Mouse (Mus musculus) thymus, postnatal 14 days (tissue): ENCODE measurements at regions not wholly inside any gene's neighbourhood (a gene's known extent, or its start where the extent isn't known, plus 50 kb on each side); places are given as distances from the start of the nearest gene placed in this dataset.
A peak's percentile ranks its signal among the peaks of the same experiment; 100 is the strongest.

ENCODE experiments used
- DNase-seq: peaks from one replicate; pipeline ENCODE4 v3.0.0; 2021

DNA sequence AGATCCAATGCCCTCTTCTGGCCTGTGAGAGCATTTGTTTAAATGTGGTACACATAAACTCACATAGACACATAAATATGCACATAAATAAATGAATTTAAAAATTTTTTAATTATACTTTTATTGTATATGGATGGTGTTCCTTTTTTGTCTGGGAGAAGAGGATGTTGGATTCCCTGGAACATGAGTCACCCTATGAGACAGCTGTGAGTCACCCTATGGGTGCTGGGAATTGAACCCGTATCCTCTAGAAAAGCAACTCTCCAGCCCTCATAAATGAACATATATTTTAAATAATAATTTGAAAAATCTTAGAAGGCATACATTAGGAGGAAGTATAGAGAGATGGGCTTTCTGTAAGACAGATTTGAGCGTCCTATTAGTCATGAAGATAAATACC lies 76.1 kb upstream of the Dynlt3 start:
- no peak for DNase-seq

DNA sequence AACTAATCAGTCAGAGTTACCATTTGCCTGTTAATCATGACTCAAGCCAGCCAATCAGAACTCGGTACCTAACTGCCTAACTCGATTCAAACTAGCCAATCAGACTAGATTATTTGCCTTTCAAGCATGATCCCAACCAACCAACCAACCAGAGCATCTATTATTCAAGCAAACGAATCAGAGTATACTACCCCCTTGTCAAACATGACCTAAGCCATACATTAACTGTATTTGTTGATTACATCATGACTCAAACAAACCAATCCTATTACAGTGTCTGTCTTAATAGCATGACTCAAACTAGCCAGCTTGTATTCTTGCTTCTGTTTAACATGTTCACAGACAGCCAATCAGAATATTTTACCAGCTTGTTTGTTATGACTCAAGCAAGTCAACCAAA lies 79.7 kb upstream of the Dynlt3 start:
- DNase-seq: no peak

DNA sequence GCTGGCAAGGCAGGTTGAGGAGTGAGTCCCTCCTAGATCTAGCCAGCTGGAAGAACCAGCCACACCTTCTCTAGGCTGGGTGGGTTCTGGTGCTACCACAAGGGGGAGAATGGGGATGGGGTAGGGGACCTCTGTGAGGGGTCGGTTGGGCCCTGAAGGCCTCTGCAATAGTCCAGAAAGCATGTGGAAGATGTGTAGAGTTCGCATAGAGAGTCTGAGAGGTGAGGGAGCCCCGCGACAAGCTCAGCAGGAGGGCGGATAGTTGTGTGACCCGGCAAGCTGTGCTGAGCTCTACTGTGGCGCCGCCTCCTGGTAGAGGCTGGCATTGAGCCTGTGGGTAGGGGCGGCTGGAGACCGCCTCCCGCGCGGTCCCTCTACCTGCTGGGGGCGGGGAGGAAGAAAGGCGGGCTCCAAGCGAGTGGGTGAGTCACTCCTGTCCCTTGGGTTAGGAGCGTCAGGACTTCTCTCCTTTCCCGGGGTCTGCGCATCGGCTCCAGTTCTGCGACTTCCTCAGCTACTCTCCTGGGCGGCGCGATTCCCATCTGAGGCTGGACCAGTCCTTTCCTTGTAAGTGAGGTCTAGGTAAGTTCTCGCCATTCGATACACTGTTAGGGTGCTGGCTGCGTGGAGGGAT lies 84.6 kb upstream of the Dynlt3 start:
- peak; percentile 2 for DNase-seq

DNA sequence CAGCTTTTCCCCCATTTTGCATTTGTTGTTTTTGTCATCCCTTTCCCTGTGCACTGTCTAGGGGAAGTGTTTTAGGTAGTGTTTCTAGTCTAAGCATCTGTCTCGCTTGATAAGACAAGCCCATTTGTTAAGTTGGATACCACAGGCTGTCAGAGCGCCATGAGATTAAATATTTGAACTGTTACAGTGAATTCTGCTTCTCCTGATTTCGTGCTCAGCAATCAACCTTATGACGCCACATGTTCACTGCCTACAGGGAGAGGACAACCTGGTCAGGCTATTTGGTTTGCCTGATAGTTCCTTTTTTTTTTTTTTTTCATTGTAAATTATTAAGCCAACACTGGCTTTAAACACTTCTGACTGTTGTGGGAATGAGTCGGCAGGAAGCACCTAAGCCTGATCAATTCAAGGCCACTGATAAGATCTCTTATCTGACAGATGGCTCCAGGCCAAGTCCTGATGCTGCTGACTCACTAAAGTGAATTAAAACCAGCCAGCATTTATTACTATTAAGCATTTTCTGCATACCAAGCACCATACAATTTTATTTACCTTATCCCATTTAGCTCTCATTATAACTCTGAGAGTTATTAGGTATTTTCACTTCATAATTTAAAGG lies 90.3 kb upstream of the Dynlt3 start:
- no peak for DNase-seq

DNA sequence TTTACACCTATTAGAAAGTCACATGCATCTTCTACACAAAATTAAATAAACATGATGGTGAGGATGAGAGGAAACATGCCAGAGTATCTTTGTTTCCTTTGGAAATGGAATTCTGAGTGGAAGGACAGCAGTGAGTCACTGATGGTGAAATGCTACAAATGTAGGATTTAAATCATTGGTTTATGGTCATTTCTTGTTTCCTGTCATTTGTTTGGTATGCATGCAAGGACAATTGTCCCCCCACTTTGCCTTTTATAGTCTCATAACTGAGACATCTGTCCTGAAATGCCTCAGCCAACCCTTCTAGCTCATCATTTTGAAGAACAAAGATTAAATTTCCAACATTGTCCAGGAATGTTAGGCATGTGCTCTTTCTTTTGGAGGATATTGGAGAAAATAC lies 77.2 kb upstream of the Hypm start:
- DNase-seq: no peak

DNA sequence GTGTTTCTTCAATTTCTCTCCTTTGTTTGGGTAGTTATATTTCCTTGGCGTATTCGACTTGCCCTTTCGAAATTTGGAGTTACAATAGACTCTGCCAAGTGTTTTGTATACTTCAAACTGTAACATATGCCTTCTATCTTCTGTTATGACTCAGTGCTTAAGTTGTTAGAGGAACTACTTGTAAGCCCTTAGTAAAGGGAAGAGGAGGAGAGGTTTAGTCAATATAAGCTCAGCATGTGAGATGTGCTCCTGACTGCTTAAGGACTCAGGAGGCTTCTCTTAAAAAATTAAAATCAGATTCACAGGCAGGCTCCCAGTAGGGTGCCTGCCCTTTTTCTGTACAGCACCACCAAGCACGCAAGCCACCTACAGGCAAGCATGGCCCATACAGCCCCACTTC lies 69.2 kb upstream of the Hypm start:
- no peak for DNase-seq

DNA sequence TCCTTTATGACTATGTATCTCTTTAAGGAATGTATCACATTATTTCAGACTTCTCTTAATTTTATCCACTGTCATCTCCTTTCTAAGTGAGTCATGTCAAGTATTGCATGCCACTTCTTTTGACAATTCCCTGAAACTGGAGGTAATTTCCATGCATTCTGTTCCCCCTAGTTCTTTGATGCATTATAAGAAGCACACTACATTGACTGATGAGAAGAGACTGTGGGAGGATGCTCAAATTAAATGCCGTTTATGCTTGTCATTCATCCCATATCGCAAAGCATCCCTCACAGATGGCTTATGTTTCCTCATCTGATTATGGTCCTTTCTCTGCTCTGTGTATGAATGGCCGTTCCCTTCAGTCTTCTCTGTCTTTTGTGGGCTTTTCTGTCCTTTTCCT lies 57.2 kb upstream of the Hypm start:
- DNase-seq: no peak
